Mouse (Mus musculus): Measurements from ENCODE around the gene Cox7a2l.

GRCm38 (mm10) chr17:83477089-83477488 lies 40.0 kb downstream of the Cox7a2l start:
- TF ChIP-seq CTCF (IDR thresholded peaks at IDR 0.05; ENCODE audit: extremely low read depth, insufficient read length, insufficient replicate concordance, low read depth, low read length) (no peak), POLR2A (IDR thresholded peaks at IDR 0.05; ENCODE audit: low read depth, low read length) (no peak)
